Mouse (Mus musculus) monocyte, adult 5-6 weeks (primary cell): ENCODE data around the gene Tstd2. TPM values are rescaled to one million over a fixed set of nuclear protein-coding genes. Genes with fewer than 3 reads are reported as not detected.

Experiments used
- ATAC-seq: fragments of 153-309, 156-312 bp; replicated peaks from 2 replicates; pipeline ENCODE4 v1.8.0; 2017; ENCODE audit warnings: mild to moderate bottlenecking; ENCODE audit not compliant: low TSS enrichment, insufficient number of reproducible peaks, severe bottlenecking, poor library complexity, low FRiP score
- total RNA-seq: library from RNA; stranded (forward); fragments of 200-1000, 200-491, 200-594 nt; gene quantifications from 3 replicates; pipeline ENCODE4 v1.2.3, GENCODE M21; 2017

Tstd2 gene
- total RNA-seq, result 21.9 to 27.7 TPM (median 27.7 TPM) in 3 replicates

DNA sequence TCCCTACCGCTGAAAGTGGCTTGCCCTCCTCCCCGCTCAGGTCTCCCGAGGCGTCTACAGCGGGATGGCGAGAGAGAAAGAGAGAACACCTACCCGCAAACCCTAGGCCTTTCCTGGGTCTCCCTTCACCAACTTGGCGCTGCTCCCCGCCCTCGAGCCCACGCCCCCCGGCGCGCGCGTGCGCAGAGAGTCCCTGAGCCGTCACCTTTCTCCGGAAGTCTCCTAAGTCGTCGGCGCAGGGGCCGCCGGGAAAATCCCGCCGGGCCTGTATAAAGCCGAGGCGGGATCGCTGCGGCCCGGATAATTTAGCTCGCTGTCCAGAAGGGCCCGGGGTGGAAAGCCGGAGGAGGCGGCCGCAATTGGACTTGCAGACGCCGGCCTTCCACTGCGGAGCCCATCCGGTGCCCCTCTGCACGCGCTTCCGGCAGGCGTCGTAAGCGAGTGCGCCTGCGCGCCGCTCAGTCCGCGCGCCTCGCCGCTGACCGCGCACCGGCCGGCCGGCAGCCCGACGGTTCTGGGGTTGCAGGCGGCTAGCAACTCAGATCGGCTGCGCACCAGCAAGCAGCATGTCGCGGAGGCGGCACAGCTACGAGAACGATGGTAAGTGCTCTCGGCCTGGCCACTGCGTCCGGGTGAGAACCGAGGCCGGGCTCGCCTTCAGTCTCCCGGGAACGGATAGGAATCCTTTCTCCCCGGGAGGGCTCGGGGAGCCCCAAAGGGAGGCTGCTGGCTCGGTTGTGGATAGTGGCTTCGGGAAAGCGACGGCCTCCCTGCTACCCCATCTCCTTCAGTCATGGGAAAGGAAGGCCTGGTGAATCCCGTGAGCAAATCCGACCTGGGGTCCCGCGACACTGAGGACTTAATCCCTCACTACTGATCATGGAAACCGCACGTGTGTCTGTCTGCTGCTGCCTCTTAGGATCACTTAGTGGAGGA is at the start of gene Tstd2, which contains the start of gene Ncbp1:
Gene Tstd2, minus strand, starts transcription at position 408 of the 936 bp plus-strand sequence.
Gene Ncbp1, plus strand, starts transcription at position 327 of the 936 bp plus-strand sequence.
- peak; percentile 68 for ATAC-seq

DNA sequence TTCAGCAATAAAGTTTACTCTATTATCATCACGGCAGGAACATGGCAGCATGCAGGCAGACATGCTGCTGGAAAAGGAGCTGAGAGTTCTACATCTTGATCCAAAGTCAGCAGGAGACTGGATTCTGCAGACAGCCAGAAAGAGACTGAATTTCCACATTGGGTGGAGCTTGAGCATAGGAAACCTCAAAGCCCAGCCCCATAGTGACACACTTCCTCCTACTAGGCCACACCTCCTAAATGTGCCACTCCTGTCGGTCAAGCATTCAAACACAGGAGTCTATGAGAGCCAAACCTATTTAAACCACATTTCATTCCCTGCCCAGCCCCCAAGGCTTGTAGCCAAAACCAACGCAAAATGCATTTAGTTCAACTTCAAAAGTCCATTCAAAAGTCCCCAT is 48.0 kb upstream of the Tstd2 start:
- no peak for ATAC-seq

DNA sequence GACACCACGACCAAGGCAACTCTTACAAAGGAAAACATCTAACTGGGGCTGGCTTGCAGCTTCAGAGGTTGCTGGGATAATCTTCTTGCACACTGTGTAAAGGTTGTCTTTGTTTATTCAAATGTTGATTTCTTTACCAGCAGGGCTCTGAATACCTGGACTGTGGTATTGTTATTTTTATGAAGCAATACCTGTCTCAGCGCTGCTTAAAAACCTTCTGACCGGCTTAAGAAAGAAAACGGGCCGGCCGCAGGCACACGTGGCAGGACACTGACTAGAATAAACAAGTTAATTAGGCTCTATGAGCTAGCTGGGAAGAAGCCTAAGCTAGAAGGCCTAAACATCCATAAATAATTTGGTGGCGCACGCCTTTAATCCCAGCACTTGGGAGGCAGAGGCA is 47.4 kb upstream of the Tstd2 start:
- no peak for ATAC-seq

DNA sequence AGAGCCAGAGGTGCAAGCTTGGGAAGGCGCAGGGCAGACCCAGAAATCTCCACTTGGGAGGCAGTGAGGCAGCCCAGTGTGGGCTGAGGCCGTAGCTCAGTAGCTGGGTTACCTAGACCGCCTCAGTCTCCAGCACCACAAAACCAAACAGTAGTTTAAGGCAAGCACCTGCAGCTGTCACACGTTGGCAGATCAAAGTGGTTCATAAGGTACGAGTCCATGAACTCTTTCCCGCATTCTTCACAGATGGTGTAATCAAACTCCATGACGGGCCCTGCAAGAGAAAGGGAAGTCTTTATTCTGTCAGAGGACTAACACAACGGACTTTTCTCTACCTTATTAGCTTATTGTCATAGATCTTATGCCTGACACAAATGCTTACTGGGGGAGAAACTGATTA is 46.9 kb upstream of the Tstd2 start:
- no peak for ATAC-seq

DNA sequence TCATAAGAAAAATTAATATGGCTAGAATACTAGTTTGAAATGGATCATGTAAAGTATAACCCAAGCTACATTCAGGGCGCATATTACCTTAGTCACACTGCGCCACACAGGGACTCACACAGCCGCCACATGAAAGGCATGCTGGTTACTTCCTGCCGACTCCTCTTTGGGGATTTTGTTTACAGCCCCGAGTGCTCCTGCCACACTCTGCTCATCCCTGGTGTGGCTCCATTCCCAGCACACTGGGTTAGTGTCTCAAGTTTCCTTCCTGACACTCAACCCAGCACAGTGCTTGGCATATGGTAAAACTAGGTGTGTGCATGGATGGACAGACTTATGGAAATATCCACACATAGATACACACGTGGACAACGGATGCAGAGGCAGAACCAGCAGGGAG is 43.7 kb upstream of the Tstd2 start:
- ATAC-seq, result no peak

DNA sequence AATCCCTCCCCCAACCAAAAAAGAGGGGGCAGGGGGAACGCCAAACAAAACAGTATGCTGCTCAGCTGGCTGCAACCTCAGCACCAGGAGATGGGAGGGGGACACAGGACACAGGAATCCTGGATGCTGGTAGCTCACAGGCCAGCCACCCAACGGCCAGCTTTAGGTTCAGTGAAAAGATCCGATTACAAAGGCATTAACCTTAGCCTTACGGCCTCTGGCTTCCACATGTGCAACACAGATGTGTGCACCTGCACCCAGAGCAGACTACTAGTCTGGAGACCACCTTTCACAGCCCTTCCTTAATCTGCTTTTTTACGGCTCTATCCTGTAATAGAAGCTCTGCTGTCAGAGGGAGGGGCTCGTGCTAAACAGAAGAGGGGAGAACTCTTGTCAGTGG is 42.7 kb upstream of the Tstd2 start:
- ATAC-seq, result no peak

DNA sequence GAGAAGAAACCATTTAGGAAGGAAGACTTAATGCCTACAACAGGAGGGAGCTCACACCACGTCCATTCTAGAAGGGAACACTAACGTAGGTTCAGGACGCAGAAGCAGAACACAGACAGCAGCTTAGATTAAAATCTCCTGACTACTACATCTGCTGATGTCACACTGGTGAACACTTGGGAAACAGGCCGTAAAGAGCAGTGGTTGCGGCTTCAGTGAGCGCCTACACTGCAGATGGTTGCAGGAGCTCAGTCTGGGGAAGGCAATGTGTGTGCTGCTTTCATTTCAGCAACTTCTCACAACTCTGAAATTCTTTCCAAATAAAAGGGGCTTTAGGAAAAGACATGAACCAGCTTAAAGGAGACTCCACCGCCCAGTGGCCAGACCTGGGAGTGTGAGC is 39.0 kb upstream of the Tstd2 start:
- ATAC-seq, result no peak

DNA sequence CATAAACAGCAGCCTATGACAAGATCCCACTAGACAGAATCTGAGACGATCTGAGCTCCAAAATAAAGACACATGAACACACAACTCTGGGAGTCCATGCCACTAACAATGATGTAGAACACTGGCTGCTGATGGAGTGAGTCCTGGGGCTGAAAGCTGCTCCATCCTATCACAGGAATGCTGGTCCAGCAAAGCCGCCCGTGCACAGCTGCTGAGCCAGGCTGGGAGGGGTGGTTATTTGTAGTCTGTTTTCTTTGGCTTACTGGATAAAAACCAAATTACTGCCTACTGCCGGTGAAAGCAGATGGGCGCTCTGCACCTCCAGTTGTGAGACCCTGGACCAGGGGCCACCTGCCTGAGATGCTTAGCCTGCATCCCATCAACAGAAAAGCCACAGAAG is 38.5 kb upstream of the Tstd2 start:
- no peak for ATAC-seq

DNA sequence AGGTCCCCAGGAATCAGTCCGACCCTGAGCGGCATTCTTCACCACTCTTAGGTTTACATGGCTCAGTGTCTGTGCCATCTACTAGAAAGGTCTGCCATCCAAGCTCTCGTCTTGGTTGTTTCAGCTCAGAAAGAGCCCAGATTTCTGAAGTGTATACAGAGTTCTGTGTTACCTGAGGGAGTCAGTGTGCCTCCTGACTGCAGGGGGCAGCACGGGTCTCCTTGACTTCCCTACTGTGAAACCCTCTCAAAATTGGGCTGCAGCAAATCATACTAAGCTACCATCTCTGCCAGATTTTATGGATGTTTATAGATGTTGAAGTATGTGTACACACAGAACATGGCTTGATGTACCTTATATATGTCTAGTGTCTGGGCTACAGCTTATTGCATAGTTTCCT is 37.8 kb upstream of the Tstd2 start:
- ATAC-seq, result no peak

DNA sequence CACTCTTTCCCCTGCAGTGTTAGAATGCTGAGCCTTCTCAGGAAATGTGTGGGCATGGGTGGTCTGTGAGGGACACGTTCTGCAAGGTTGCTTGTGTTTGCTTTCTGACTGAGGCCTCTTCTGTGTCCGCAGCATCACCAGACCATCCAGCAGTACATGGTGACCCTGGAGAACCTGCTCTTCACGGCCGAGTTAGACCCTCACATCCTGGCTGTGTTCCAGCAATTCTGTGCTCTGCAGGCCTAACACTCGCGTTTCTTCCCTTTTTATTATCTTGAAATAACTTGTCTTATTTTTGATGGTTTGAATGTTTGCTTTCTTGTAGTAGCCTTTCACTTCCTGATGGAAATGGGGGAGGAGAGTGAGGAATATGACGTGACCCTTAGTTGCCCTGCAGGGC is 33.3 kb upstream of the Tstd2 start:
- ATAC-seq, result no peak

DNA sequence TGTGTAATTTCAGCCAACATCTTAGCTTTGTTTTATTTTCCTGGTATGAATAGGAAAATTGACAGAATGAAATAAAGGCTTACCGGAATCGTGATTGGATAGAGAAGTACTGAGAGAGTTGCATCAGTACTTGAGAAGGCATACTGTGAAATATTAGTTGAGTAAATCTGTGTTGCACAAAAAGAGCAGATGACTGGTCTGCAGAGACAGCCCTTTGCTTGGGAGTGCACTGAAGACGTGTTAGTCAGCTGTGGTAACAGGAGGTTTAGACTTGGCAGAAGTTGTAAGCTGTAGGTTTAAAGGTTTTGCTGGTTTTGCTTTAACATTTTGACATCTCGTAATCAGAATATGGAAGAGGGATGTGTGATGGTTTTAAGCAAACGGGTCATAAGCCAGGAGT is 27.3 kb upstream of the Tstd2 start:
- ATAC-seq, result no peak

DNA sequence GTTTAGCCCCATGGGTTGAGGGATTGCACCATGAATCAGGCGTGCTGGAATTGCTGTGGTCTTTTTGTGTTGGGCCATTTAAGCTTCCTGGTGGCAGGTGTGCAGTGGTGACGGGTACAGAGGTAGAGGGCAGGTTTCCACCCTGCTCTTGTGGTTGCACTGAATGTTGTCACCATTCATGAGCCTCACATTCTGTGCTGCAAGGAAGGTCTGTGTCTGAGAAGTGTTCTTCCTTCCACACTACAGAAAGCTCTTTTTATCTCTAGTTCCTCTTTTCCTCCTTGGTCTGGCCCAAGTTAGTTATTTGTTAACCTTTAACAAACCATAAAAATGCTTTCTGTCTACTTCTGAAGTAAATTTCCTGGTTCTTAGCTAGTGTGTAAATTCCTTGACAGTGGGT is 25.5 kb upstream of the Tstd2 start:
- ATAC-seq, result no peak

DNA sequence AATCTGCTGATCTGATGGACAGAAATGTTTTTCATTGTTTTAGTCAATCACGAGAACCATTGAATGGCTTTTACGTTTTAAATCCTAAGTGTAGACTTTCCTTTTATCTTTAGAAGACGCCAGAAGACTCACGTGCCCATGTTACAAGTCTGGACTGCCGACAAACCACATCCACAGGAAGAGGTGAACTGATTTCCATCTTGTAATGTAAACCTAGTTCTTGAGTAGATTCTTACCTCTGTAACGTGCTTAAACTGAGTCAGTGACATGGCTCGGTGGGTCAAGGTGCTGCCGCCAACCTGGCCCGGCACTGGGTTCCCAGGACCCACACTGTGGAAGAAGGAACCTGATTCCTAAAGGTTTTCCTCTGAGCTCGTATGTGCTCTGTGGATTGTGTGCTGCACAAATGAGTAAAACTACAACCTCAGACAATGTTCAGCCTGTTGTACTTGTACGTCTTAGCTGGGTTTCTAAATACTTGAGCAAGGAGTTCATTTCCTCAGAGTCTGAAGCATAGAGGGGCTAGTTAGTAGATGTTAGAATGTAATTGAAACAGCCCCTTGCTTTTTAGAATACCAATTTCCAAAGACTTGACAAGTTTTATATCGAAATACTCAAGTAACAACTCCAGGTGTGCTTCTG is 13.5 kb upstream of the Tstd2 start:
- ATAC-seq, result no peak

DNA sequence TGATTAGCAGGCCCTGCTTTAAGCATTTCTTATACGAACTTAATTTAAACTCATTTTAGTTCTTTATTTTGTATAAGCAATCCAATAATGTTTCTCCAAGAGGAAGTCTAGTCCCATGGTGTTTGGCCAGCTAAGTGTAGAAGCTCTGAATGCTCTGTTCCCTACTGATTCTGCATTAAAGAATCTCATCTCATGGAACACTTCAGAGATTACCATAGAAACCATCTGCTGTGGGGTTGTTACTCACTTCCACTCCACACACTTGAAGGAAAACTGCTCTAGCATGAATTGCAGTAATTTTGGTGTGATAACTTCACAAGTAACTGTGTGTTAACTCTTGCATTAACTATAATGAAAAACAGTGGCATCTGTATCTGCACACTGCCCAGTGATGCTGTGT is 8.4 kb upstream of the Tstd2 start:
- no peak for ATAC-seq

DNA sequence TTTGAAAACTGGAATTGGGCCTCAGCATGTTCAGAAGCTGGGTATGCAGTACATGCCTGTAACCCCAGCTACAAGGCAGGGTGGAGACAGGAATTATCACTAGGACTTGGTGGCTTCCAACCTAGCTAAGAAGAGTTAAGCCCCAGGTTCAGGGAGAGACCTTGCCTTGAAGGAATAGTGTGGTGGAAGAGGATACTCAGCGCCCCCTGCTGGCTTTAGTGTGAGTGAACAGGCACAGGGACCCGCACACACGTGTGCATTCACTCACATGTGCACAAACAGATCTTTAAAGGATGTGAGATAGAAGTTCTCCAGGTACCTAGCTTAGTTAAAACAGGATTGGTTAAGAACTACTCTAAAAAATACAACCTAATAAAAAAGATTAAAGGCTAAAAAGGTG is 5.8 kb upstream of the Tstd2 start:
- ATAC-seq, result no peak

DNA sequence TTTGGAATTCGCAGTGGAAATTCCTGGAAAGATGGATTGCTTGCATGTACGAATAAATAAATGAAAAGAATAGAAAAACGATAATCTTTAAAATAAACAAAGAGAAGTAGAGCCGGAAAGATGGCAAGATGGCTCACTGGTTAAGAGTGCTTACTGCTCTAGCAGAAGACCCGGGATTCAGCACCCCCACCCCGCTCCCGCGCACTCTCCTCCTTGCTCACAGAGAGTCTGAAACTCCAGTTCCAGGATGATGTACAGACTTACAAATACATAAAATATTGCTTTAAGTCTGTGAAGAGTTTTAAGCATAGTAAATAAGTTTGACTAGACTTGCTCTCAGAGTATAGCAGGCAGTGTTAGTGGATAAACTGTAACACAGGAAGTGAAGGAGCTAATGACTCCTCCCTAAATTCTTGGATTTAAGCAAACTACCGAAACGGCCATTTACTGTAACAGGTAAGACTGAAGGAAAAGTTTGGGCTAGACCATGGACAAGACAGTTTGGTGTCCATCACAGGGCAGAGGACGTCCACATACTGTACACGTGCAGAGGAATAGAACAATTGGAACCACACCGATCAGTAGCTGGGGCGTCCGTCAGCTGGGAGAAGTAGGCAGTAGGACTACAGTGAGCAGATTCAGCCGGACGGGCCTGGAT is 736 bp downstream of the Tstd2 start:
- peak; percentile 45; the same call in 1 of the 2 replicates for ATAC-seq

DNA sequence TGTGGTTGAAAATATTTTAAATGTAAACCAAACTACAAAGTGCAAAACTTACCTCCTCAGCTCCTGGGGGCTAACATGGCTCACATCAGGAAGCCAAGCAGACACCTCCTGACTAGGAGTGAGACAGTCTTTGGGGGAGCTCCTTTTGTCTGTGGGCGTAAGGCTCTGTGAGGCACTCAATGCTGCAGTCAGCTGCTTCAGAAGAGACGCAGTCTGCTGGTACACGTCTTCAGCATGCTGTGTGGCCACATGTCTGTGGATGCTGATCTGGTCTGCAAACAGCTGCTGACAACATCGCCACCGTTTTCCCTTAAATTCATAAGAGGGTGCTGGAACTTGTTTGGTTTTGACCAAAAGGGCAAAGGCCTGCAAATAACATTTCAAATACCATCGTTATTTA is 6.7 kb downstream of the Tstd2 start:
- no peak for ATAC-seq

DNA sequence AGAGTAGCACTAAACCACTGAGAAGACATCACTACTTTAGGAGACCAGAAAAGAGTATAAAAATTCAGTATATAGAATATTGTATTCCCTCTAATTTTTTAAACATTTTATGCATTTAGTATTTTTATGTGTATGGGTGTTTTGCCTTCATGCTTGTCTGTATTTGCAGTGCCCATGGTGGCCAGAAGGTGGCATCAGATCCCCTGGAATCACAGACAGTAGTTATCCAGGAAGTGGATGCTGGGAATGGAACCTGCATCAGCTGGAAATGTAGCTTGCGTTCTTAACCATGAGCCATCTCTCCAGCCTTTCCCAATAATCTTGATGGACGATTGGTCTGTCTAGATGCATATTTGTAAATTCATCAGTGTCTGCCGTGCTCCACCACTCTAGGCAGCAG is 8.3 kb downstream of the Tstd2 start:
- no peak for ATAC-seq

DNA sequence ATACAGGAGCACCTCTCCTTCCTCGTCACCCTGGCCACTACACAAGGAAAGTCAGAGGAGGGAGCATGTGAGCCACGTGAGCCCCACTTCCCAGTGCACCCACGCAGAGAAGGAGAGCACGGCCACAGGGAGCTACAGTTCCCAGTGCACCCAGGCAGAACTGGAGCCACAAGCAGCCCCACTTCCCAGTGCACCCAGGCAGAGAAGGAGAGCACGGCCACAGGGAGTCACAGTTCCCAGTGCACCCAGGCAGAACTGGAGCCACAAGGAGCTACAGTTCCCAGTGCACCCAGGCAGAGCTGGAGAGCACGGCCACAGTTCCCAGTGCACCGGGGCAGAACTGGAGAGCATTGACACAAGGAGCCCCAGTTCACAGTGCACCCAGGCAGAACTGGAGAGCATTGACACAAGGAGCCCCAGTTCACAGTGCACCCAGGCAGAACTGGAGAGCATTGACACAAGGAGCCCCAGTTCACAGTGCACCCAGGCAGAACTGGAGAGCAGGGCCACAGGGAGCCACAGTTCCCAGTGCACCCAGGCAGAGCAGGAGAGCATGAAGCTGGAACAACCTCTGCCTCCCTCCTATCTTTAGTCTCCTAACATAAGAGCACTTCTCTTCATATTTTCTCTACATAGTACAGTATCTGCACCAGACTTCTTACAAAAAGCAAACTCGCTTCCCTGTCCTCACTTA is 9.0 kb downstream of the Tstd2 start:
- peak; percentile 38; the same call in 1 of the 2 replicates for ATAC-seq
